Mouse (Mus musculus) T-helper 17 cell (primary cell): ENCODE measurements at regions not wholly inside any gene's neighbourhood (a gene's known extent, or its start where the extent isn't known, plus 50 kb on each side); places are given as distances from the start of the nearest gene placed in this dataset.

Experiments used
- in situ Hi-C, 2 experiments: fragments of 300-600 bp; cut with MboI, MseI; formaldehyde crosslinking; loops; 1 replicate in 1 of 2; 2 replicates in 1 of 2; pipeline ENCODE4 v1.15.1; 2025; ENCODE audit warnings: high pct_unique_total_duplicates in 2 of 2

DNA sequence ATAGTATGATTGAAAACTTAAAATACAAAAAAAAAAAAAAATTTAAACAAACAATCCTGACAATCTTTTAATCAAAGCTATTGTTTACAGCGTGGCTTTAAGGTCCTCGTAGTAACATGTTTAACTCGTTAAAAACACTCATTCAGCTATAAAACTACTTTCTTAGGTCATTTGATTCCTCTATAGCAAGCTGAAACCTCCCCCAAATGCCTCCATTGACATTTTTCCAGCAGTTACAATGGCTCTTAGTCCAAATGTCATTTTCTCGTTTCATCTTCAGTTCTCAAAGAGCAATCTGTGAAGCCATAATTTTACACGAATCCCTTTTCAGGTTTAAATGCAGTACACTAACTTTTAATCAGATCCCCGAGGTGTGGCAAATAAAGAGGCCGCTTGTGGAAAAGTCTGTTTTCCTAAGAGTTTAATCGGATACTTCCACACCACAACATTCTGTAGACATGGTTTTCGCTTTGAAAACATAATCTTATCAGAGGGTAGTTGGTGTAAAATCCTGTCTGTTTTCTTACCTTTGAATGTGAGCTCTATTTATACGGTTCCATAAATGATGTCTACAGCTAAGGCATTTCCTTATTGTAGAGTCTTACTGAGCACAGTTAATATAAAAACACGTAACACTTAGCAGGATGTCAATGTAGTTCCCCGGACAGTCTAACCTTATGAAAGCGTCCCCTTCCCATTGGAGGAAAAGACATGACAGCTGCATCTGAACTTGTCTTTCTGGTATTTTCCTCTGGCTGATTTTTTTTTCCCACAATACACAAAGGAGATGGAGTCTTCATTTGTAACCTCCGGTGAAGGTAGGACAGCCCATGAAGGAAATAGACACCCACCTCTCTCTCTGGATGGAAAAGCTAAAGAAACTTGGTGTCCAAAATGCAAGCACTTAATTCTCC is 69.6 kb upstream of the BC052040 start:
- in situ Hi-C loops, result no loop called here

DNA sequence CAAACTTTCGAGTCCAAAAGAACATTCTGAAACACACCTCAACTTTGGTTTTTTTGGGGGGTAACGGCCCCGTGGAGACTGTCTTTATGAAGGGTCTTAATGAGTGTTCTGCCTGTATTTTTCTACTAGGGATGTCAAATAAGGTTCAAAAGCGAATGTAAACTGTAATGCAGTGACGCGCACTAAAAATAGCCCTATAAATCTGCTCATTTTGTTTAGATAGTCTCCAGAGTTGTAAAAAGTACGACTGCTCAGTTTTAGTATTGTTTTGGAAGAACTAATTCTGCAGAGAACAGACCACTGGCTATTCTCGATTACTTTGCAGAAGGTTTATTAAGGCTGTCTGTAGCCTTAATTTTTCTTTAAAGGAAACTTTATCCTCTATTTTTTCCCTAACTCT is 68.6 kb upstream of the BC052040 start:
- in situ Hi-C loops, result no loop called here

GRCm38 (mm10) chr2:115513774-115514231 is 67.7 kb upstream of the BC052040 start:
- in situ Hi-C loops, result no loop called here

GRCm38 (mm10) chr2:115514831-115515428 is 66.6 kb upstream of the BC052040 start:
- in situ Hi-C loops, result no loop called here

DNA sequence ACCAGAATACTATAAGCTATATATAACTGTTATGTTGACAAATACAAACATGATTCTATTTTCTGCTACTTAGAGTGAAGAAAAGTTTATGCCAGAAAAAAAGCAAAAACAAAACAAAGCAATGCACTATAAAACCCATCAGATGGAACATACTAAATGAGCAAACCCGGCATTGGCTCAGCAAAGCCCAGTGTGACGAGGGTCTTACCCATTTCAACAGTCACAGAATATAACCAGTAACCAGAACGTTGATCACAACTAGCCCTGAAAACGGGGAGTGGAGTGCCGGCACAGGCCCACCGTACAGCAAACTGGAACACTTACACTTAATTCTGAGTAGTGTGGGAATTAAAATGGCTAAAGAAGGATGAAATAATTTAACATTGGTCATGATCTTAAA is 66.0 kb upstream of the BC052040 start:
- in situ Hi-C loops, result no loop called here

- in situ Hi-C loops, result no loop called here
Observed at GRCm38 (mm10) chr2:115516824-115517223, 64.7 kb upstream of the BC052040 start.

GRCm38 (mm10) chr2:115519974-115520373 is 61.5 kb upstream of the BC052040 start:
- in situ Hi-C loops, result loop anchor here in 1 of 2 experiments (10.0 kb wide), 1 partner anchor 495 kb away; no protein-coding TSS in a partner anchor

GRCm38 (mm10) chr2:115520413-115521139 is 60.9 kb upstream of the BC052040 start:
- in situ Hi-C loops, result loop anchor here in 1 of 2 experiments (10.0 kb wide), 1 partner anchor 494 kb away; no protein-coding TSS in a partner anchor

- in situ Hi-C loops, result loop anchor here in 1 of 2 experiments (10.0 kb wide), 1 partner anchor 485 kb away; no protein-coding TSS in a partner anchor
Observed at GRCm38 (mm10) chr2:115529878-115530277, 51.6 kb upstream of the BC052040 start.
